Mouse (Mus musculus) thymus, postnatal 10 days (tissue): ENCODE data around the gene AI987944.

Experiments used
- DNase-seq, 2 experiments: peaks; one replicate each; pipeline ENCODE4 v3.0.0; 2021; ENCODE audit warnings: low spot score in 2 of 2

The AI987944 gene

DNA sequence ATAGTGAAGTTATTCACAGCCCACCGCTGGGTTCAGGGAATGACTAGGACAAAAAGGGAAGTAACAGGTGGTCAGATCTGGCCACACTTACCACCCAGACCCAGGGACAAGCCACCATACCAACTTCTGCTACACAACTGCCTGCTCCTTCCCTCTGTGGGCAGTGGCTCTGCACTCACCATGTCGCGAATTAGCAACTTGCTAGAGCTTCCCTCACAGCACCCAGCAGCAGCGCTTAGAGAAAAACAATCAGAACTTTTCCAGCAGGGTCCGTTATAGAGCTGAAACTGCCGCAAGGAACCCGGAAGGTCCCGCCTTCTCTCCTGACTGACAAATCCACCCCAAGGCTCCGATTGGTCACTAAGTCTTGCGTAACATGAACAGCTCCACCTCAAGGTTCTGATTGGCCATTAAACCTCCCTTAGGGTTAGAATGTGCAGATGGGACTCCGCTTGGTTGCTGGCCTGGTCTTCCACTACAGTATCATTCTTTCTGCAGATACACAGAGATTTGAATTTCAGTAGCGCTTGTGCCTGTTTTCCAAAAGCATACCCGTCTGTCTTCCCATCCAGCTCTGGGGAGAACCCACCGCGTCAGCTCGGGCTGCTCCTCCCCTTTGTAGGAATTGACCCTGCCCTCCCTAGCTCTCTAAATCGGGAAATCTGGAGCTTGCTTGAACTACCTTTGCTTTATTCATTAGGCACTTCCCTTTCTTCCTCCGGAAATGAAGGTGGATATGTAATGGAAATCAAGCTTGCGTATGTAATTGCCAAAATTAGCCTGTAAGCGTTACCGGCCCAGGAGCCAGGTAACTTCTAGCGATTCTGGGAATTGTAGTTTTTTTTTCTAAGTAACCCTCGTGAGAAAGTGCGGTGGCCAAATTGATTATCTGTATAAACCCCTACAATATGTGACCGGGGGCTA, at the start of gene AI987944:
TSS of gene AI987944 (minus strand) at position 332 of the 924 bp plus-strand sequence.
- DNase-seq, result peak; percentile 74 to 76

DNA sequence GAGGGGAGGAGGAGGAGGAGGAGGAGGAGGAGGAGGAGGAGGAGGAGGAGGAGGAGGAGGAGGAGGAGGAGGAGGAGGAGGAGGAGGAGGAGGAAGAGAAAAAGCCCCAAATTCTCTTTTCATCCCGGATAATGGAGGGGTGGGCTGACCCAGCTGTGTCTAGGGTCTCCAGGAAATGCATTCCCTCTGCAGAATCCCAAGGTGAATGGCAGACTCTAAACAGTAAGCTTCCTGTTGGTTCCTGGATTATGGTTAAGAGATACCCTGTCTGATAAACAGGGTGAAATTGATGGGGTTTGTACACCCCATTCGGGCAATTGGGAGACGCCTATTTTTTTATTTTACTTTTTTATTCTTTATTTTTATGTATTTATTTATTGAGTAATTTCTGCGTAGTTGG, 951 bp upstream of the AI987944 start:
- DNase-seq, result no peak
